Mouse (Mus musculus) bone marrow, adult 2 months (tissue): ENCODE measurements around the gene Rpgrip1. TPM values are rescaled to one million over a fixed set of nuclear protein-coding genes. Genes with fewer than 3 reads are reported as not detected.

Source experiments
- H3K27ac ChIP-seq: fragments of 200-500 bp; 2 replicates; pipeline ENCODE4 v1.5.1; 2012; ENCODE audit warnings: low read depth, mild to moderate bottlenecking, control low read depth, inconsistent platforms, low read length; ENCODE audit not compliant: control insufficient read depth, poor library complexity, insufficient read depth
- H3K4me1 ChIP-seq: fragments of 200-500 bp; 2 replicates; pipeline ENCODE4 v1.6.1; 2011; ENCODE audit warnings: low read length; ENCODE audit not compliant: control insufficient read depth, insufficient read depth
- H3K4me3 ChIP-seq: fragments of 200-500 bp; replicated peaks from 2 replicates; pipeline ENCODE3; 2011; ENCODE audit warnings: mild to moderate bottlenecking, low read depth, low read length, control low read depth; ENCODE audit not compliant: control insufficient read depth
- CTCF ChIP-seq: fragments of 200-500 bp; IDR thresholded peaks from 2 replicates; pipeline ENCODE4 v1.5.1; 2011; ENCODE audit warnings: low read length, control low read depth; ENCODE audit not compliant: control insufficient read depth, insufficient read depth
- POLR2A ChIP-seq: fragments of 200-500 bp; IDR thresholded peaks from 2 replicates; pipeline ENCODE4 v1.6.1; 2011; ENCODE audit warnings: low read depth, mild to moderate bottlenecking, control low read depth, low read length, borderline replicate concordance; ENCODE audit not compliant: control insufficient read depth
- WGBS: fragments of 180-500 bp; shearing (Covaris S2); methylation state at CpG from one replicate; pipeline ENCODE4 v1.1.7; 2018; 5-methylcytosine and 5-hydroxymethylcytosine counted together
- polyA plus RNA-seq: library from polyadenylated mRNA; stranded (reverse); fragments of >200 nt; gene quantifications from 2 replicates; pipeline ENCODE4 v1.2.4, GENCODE M21; 2011; ENCODE audit warnings: low replicate concordance; ENCODE audit not compliant: missing spikeins, insufficient read depth, insufficient read length

Rpgrip1 gene
- polyA plus RNA-seq, 1 experiment, result 668 TPM

DNA sequence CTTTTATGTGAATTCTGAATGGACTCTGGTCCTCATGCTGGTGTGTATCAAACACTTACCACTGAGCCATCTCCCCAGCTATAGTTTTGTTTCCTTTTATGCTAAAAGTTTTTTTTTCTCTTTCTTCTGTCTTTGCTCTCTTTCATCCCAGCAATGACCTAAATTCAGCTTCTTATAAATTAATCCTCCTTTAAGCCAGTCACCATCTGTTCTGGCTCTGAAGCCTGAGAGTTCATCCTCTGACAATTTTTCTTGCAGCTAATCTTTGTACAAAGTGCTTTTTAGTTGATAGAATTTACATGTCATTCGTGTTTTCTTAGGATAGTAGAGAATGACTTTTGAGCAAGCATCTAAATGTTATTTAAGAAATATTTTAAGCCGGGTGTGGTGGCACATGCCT lies 2.5 kb upstream of the Rpgrip1 start:
- 87% methylated on average over 2 of the region's 2 CpGs for WGBS
- H3K27ac ChIP-seq, result no peak overlapping the region
- no peak for TF ChIP-seq CTCF
- TF ChIP-seq POLR2A, result no peak
- H3K4me3 ChIP-seq, result no peak overlapping the region
- H3K4me1 ChIP-seq, result no peaks in the 10 kb centered on the region; the same call in 1 of the 2 replicates

DNA sequence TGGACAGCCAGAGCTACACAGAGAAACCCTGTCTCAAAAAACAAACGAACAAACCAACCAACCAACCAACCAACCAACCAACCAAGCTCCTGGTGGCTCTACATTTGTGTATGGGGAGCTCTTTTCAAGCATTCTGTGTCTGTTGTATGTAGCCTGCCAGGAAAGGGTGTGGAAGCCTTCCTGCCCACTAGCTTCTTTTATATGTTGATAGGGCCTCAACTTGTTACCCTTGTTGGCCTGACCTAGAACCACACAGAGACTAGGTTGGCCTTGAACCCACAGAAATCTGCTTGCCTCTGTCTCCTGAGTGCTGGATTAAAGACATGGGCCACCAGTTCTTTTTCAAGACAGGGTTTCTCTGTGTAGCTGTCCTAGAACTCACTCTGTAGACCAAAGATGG lies 3.6 kb downstream of the Rpgrip1 start:
- 75% methylated on average over 1 of the region's 1 CpGs for WGBS
- Histone ChIP-seq H3K27ac (no peak overlapping the region), H3K4me1 (no peaks in the 10 kb centered on the region; the same call in 1 of the 2 replicates), H3K4me3 (no peak overlapping the region)
- TF ChIP-seq POLR2A (no peak), CTCF (no peak)

GRCm38 (mm10) chr14:52117241-52117640 lies 6.7 kb downstream of the Rpgrip1 start:
- Histone ChIP-seq H3K4me1 (no peaks in the 10 kb centered on the region; the same call in 1 of the 2 replicates), H3K27ac (no peak overlapping the region), H3K4me3 (no peak overlapping the region)
- TF ChIP-seq POLR2A, result no peak
- TF ChIP-seq CTCF, result no peak
- WGBS, result 86% methylated on average over 5 of the region's 5 CpGs

DNA sequence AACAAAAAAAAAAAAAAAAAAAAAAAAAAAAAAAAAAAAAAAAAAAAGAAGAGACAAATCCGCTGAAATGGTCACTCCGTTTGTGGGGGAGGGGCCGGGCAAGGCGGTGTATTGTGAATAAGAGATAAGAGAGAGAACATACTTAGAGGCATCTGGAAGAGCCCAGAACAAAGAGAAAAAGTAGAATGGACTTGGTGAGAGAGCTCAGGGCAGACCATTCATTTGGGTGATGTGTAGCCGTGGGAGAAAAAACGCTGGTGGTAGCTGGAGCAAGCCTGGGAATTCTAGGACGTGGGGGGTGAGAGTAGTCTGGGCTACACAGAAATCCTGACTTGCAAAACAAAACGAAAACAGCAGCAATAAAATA lies 7.9 kb downstream of the Rpgrip1 start:
- H3K4me1 ChIP-seq, result no peaks in the 10 kb centered on the region
- no peak overlapping the region for H3K4me3 ChIP-seq
- no peak overlapping the region for H3K27ac ChIP-seq
- WGBS, result 45% methylated on average over 8 of the region's 8 CpGs
- TF ChIP-seq POLR2A, result no peak
- TF ChIP-seq CTCF, result no peak

- H3K27ac ChIP-seq, result peak overlapping the region; percentile 1; the same call in 1 of the 2 replicates
- H3K4me3 ChIP-seq, result peak overlapping the region; percentile 56
- 2% methylated on average over 38 of the region's 38 CpGs for WGBS
- TF ChIP-seq CTCF (peak; percentile 7; the same call in 1 of the 2 replicates), POLR2A (no peak)
- no peaks in the 10 kb centered on the region for H3K4me1 ChIP-seq
Observed at GRCm38 (mm10) chr14:52118823-52119608, 8.5 kb downstream of the Rpgrip1 start.

- Histone ChIP-seq H3K27ac (no peak overlapping the region), H3K4me3 (peak overlapping the region; percentile 39), H3K4me1 (no peaks in the 10 kb centered on the region)
- TF ChIP-seq CTCF, result no peak
- no peak for TF ChIP-seq POLR2A
- 6% methylated on average over 7 of the region's 7 CpGs for WGBS
Observed at GRCm38 (mm10) chr14:52120169-52120568, 9.7 kb downstream of the Rpgrip1 start.

DNA sequence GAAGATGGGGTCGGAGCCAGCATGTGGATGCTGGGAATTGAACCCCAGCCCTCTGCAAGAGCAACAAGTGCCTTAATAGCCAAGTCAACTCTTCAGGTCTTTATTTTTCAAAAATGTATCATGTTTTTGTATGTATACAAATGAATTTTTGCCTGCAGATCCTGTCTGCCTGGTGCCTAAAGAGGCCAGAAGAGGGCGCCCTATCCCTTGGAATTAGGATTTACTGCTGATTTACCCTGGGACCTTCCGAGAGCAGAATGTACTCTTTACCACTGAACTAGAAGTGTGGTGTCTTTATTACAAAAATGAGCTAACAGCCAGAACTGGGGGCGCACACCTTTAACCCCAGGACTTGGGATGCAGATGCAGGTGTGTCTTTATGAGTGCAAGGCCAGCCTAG lies 13.4 kb downstream of the Rpgrip1 start:
- Histone ChIP-seq H3K27ac (no peak overlapping the region), H3K4me1 (no peaks in the 10 kb centered on the region), H3K4me3 (no peak overlapping the region)
- 23% methylated on average over 4 of the region's 4 CpGs for WGBS
- TF ChIP-seq CTCF (peak; percentile 62), POLR2A (no peak)

DNA sequence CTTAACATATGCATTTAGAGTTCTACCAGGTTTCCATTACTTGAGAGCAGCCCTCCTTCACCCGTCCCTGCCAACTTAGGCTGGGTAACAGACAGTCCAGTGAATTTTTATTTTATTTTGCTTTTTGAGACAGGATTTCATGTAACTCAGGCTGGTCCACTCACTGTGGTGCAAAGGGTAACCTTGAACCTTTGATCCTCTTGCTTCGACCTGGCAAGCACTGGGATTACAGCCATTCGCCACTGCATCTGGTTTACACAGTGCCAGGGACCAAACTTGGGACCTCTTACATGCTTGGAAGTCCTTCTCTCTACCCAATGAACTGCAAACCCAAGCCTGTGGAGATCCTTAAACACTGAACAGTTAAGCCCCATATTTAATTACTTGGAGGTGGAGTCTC lies 14.1 kb downstream of the Rpgrip1 start:
- WGBS, result 87% methylated on average over 3 of the region's 3 CpGs
- Histone ChIP-seq H3K4me1 (no peaks in the 10 kb centered on the region), H3K4me3 (no peak overlapping the region), H3K27ac (no peak overlapping the region)
- no peak for TF ChIP-seq POLR2A
- no peak for TF ChIP-seq CTCF

- Histone ChIP-seq H3K4me3 (no peak overlapping the region), H3K4me1 (peaks cover 1% of the 10 kb centered on the region; the same call in 1 of the 2 replicates), H3K27ac (no peak overlapping the region)
- TF ChIP-seq CTCF (no peak), POLR2A (no peak)
- WGBS, result 15% methylated on average over 5 of the region's 5 CpGs
Observed at GRCm38 (mm10) chr14:52133584-52133983, 23.1 kb downstream of the Rpgrip1 start.
